Mouse (Mus musculus): ENCODE data around the gene Serpina1b. TPM values are rescaled to one million over a fixed set of nuclear protein-coding genes. Genes with fewer than 3 reads are reported as not detected.
"Not testable (repeated sequence)": the region's sequence is repeated elsewhere in the genome, so short reads cannot be mapped to it uniquely, and the experiment has no call there.

Serpina1b gene
- polyA plus RNA-seq (2016; fragmentation: Nextera tagmentation; extraction: Ambion mirVana), result 358 and 359 TPM in 2 replicates

DNA sequence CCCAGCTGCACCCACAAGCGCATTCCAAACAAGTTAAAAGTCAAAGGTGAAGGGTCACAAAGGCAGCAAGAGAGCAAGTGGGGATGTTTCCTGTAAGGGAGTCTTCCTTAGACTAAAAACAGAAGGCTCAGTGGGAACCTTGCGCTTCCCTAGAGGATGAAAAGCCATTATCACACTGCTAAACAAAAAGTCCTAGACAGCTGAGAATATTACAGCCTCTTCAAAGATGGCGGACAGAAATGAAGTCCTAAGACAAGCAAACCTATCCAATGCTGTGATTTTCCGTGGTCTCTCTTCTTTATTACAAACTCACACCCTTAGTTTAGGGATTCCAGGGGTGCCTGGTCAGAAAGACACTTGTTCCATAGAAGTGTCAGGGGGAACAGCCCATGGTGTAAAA, at the start of gene Serpina1b:
Gene Serpina1b, minus strand, starts transcription at position 101 of the 400 bp plus-strand sequence.
- ATAC-seq; H3K27ac ChIP-seq; H3K4me2 ChIP-seq; H3K4me1 ChIP-seq; H3K9ac ChIP-seq; H3K27me3 ChIP-seq (replicated peaks); H3K36me3 ChIP-seq; H3K4me3 ChIP-seq; H3K9me3 ChIP-seq (replicated peaks): not testable (repeated sequence)
- WGBS (ENCODE audit: insufficient replicate concordance), result 48% methylated on average over 4 of the region's 4 CpGs

DNA sequence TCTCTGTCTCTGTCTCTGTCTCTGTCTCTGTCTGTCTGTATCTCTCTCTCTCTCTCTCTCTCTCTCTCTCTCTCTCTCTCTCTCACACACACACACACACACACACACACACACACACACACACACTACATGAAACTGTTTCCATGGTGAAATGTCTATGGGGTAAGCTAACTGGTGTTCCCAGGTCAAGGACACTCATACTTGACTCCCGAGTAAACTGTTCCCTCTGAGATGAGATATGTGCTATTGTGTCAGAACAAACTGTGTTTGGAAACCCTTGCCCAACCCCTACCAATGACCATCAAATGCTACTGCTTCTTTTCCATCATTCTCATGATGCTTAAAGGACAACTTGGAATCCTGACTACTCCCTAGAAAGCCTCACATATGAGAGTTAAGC, 36.7 kb upstream of the Serpina1b start:
- H3K27ac ChIP-seq; H3K4me2 ChIP-seq; H3K9me3 ChIP-seq (replicated peaks); H3K27me3 ChIP-seq (replicated peaks); ATAC-seq; H3K4me3 ChIP-seq; H3K9ac ChIP-seq; H3K36me3 ChIP-seq; H3K4me1 ChIP-seq: not testable (repeated sequence)
- 41% methylated on average over 1 of the region's 1 CpGs for WGBS (ENCODE audit: insufficient replicate concordance)

- H3K9ac ChIP-seq; ATAC-seq; H3K36me3 ChIP-seq; H3K4me1 ChIP-seq; H3K9me3 ChIP-seq (replicated peaks); H3K27me3 ChIP-seq (replicated peaks); H3K27ac ChIP-seq: not testable (repeated sequence)
- H3K4me2 ChIP-seq, result peak within 1 kb of the TSS; percentile 35
- peak within 1 kb of the TSS; percentile 35 for H3K4me3 ChIP-seq
- 59% methylated on average over 9 of the region's 9 CpGs for WGBS (ENCODE audit: insufficient replicate concordance)
These were observed 33.2 kb upstream of the Serpina1b start, which contains the start of gene Serpina1a for GRCm38 (mm10) chr12:103863101-103863974. TSS of gene Serpina1a (minus strand) at chr12:103863562.

DNA sequence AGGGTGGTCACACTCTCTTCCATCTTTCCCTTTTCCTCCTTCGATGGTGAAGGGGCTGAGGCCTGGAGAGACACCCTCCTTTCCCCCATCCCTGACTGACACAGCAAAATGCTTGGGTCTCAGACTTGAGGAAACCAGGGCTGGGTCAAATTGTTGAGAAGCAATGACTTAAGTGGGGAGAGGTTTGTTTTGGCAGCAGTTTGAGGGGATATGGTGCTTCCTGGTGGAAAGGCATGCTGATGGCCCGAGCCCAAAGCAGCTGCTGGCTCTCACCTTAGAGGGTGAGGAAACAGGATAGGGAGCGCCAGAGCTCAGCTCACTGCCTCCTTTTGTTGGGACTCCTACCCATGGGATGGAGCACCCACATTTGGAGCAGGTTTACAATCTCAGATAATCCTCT, 30.8 kb upstream of the Serpina1b start:
- Histone ChIP-seq H3K36me3 (no peaks in the 10 kb centered on the region), H3K9me3 (replicated peaks) (0 out of 2 replicates have a peak, but pooled peaks cover 8% of the 10 kb centered on the region), H3K4me2 (peak overlapping the region; percentile 0; the same call in 1 of the 2 replicates), H3K27ac (no peak overlapping the region), H3K27me3 (replicated peaks) (no peaks in the 10 kb centered on the region), H3K4me3 (no peak overlapping the region), H3K4me1 (no peaks in the 10 kb centered on the region), H3K9ac (no peak overlapping the region)
- ATAC-seq, result no peak
- 41% methylated on average over 3 of the region's 3 CpGs for WGBS (ENCODE audit: insufficient replicate concordance)

GRCm38 (mm10) chr12:103860571-103860970, 30.4 kb upstream of the Serpina1b start:
- H3K27ac ChIP-seq; ATAC-seq; H3K27me3 ChIP-seq (replicated peaks); H3K36me3 ChIP-seq; H3K4me3 ChIP-seq; H3K9me3 ChIP-seq (replicated peaks); H3K9ac ChIP-seq; H3K4me1 ChIP-seq: not testable (repeated sequence)
- peak overlapping the region; percentile 0; the same call in 1 of the 2 replicates for H3K4me2 ChIP-seq
- 47% methylated on average over 3 of the region's 4 CpGs for WGBS (ENCODE audit: insufficient replicate concordance)

DNA sequence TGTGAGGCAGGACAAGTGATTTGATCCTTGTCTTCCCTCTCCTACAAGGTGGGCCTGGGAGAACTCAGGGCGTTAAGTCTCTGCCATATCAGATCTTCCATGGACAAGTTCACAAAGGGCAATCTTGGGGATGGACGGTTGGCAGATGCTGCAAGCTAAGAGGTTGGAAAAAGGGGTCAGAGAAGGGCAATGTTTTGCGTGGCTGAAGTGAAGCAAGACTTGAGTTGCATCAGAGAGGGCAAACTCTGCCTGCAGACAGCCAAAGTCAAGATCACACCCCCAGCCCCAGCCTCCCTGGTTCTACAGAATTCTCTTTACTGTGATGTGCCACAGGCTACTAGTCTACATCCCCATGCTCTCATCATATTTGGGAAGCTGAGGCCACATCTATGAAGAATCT, 29.4 kb upstream of the Serpina1b start:
- ATAC-seq; H3K4me1 ChIP-seq; H3K27me3 ChIP-seq (replicated peaks); H3K4me2 ChIP-seq; H3K9me3 ChIP-seq (replicated peaks); H3K27ac ChIP-seq; H3K4me3 ChIP-seq; H3K36me3 ChIP-seq; H3K9ac ChIP-seq: not testable (repeated sequence)
- WGBS (ENCODE audit: insufficient replicate concordance), result 43% methylated on average over 3 of the region's 3 CpGs

GRCm38 (mm10) chr12:103853032-103853431, 22.9 kb upstream of the Serpina1b start:
- not testable (repeated sequence) for H3K4me1 ChIP-seq; H3K9me3 ChIP-seq (replicated peaks); ATAC-seq; H3K36me3 ChIP-seq; H3K27me3 ChIP-seq (replicated peaks); H3K27ac ChIP-seq; H3K4me2 ChIP-seq; H3K4me3 ChIP-seq; H3K9ac ChIP-seq
- WGBS (ENCODE audit: insufficient replicate concordance), result 72% methylated on average over 2 of the region's 2 CpGs

DNA sequence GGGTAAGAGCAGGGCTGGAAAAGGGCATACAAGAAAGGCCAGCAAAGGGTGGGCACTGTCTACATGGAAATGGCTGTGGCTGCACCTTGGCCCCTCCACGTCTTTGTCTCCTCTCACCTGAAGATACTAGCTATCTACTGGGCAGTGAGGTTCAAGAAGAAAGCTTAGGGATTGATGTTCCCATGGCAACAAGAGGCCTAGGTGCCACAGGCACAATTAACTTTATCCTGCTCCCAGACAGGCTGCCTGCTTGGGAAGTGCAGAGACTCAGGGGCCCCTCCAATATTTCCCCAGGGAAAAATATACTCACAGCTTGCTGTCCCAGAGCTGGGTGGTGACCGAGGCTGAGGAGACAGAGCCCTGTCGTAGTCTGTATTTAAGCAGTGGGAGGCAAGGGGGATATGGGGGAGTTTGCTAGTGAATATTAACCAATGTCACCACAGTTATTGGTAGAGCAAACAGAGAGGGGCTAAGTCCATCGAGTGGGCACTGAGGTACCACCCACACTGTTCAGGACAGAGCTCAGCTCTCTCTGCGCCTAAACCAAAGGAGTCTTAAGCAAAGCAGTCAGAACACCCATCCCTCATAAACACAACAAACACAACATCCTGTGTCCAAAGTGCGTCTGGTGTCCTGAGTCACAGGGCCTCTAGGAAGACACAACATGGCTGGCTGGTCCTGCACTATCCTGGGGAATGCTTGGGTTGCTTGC, 2.4 kb downstream of the Serpina1b start:
- H3K36me3 ChIP-seq; H3K4me1 ChIP-seq; H3K9me3 ChIP-seq (replicated peaks); ATAC-seq; H3K27me3 ChIP-seq (replicated peaks); H3K27ac ChIP-seq: not testable (repeated sequence)
- Histone ChIP-seq H3K4me3 (peak overlapping the region; percentile 39), H3K9ac (0 out of 2 replicates have a peak overlapping the region, but pooled peaks have one; percentile 35), H3K4me2 (peak overlapping the region; percentile 31)
- 52% methylated on average over 6 of the region's 6 CpGs for WGBS (ENCODE audit: insufficient replicate concordance)

DNA sequence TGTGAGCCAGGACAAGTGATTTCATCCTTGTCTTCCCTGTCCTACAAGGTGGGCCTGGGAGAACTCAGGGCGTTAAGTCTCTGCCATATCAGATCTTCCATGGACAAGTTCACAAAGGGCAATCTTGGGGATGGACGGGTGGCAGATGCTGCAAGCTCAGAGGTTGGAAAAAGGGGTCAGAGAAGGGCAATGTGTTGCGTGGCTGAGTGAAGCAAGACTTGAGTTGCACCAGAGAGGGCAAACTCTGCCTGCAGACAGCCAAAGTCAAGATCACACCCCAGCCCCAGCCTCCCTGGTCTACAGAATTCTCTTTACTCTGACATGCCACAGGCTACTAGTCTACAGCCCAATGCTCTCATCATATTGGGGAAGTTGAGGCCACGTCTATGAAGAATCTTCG, 6.3 kb downstream of the Serpina1b start:
- not testable (repeated sequence) for H3K9me3 ChIP-seq (replicated peaks); H3K4me3 ChIP-seq; H3K27me3 ChIP-seq (replicated peaks); ATAC-seq; H3K9ac ChIP-seq; H3K27ac ChIP-seq; H3K36me3 ChIP-seq; H3K4me1 ChIP-seq; H3K4me2 ChIP-seq
- WGBS (ENCODE audit: insufficient replicate concordance), result 58% methylated on average over 5 of the region's 5 CpGs

GRCm38 (mm10) chr12:103773246-103773851, 56.8 kb downstream of the Serpina1b start, which contains the start of gene Serpina1d:
TSS of gene Serpina1d (minus strand) at chr12:103773592.
- not testable (repeated sequence) for H3K36me3 ChIP-seq; ATAC-seq; H3K9me3 ChIP-seq (replicated peaks); H3K4me1 ChIP-seq; H3K27ac ChIP-seq; H3K4me3 ChIP-seq; H3K9ac ChIP-seq; H3K27me3 ChIP-seq (replicated peaks)
- WGBS (ENCODE audit: insufficient replicate concordance), result 60% methylated on average over 6 of the region's 6 CpGs
- H3K4me2 ChIP-seq, result peak within 1 kb of the TSS; percentile 29; the same call in 1 of the 2 replicates

DNA sequence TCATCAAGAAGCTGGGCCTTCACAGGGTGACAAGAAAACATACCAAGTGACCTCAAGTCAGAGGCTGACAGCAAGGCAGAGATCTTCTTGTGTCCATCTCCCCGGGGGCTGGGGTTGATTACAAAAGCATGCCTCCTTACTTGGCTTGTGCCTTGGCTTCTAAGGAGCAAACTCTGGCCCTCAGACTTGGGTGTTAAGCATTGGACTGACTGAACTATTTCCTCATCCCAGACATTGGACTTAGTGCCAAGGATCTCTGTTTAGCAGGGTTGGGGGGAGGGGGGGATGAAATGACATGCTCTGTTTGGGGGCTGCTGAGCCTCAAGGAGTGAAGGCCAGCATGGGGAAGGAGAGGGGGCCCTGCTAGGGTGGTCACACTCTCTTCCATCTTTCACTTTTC, 59.6 kb downstream of the Serpina1b start:
- not testable (repeated sequence) for H3K4me2 ChIP-seq; H3K9ac ChIP-seq; H3K27me3 ChIP-seq (replicated peaks); H3K4me3 ChIP-seq; H3K27ac ChIP-seq; H3K4me1 ChIP-seq; H3K9me3 ChIP-seq (replicated peaks); ATAC-seq; H3K36me3 ChIP-seq
- WGBS (ENCODE audit: insufficient replicate concordance), result 38% methylated on average over 1 of the region's 1 CpGs

DNA sequence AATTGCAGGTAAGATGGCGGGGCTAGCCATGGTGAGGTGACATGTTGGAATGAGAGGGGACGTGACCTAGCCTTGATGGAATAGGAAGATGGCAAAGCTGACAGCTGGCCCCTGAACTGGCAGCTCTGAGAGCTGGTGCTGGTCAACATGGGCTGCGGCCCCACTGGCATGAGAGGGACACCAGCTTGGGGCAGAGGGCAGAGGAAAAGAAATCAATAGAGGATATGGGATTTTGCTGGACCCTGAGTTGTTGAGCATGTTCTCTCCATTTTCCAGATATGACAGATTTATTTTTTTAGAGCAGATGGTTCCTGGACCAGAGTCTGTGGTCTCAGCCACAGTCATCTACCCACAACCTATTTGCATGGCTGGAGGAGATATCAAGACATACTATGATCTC, 67.1 kb downstream of the Serpina1b start:
- 52% methylated on average over 3 of the region's 3 CpGs for WGBS (ENCODE audit: insufficient replicate concordance)
- H3K9ac ChIP-seq; ATAC-seq; H3K27ac ChIP-seq; H3K4me2 ChIP-seq; H3K4me3 ChIP-seq; H3K36me3 ChIP-seq; H3K4me1 ChIP-seq; H3K27me3 ChIP-seq (replicated peaks); H3K9me3 ChIP-seq (replicated peaks): not testable (repeated sequence)
